In the genomic region with DNA sequence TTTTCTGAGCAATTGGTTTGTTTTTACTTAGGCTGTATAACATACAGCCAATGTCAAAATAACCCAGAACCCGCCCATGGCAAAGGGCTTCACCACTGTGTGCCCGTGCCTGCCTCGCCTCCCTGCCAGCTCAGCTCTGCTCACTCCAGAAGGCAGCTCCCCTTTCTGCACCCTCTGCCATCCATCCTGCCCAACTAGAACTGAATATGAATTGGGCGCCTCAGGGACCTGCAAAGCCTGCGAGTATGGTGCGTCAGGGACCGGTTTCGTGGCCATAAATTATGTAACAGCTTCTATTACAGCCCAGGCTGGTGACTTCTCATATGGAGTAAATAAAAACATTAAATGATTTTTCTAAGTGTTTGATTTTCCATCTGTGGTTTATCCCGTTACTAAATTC, we compare ENCODE assay signal across 23 mouse cellular contexts.
DNase-seq lines count a peak whose midpoint lies in the region; ATAC-seq and TF ChIP-seq lines count a peak whose summit lies in the region.
"Had no signal": no experiment of that assay in that cellular context is flagged by ENCODE, and none has a peak within 500 bp of the region (broad histone marks: within the 10 kb centered on the region; RNA-seq: fewer than 3 reads in every experiment).

No protein-coding gene starts in this region.

- no peak for TF ChIP-seq CTCF in forebrain, postnatal 0 days (IDR thresholded peaks at IDR 0.05; ENCODE audit: low read depth)

- ATAC-seq in forebrain, postnatal 0 days = peak; percentile 42
- no peak for ATAC-seq in forebrain, embryonic 12.5 days (ENCODE audit: low FRiP score)
- ATAC-seq: activated CD4-positive, CD25-positive, alpha-beta regulatory T cell, adult 4 months; forebrain, embryonic 14.5 days; hindbrain, embryonic 16.5 days had no signal

- 68% methylated on average over 9 of the region's 9 CpGs for WGBS in forebrain, postnatal 0 days
- WGBS in forebrain, embryonic 12.5 days = 95% methylated on average over 9 of the region's 9 CpGs

- H3K4me2 ChIP-seq in forebrain, postnatal 0 days (ENCODE audit: low read depth) = no peak overlapping the region
- no peak overlapping the region for H3K4me2 ChIP-seq in forebrain, embryonic 12.5 days
- H3K4me2 ChIP-seq: heart, embryonic 13.5 days; hindbrain, embryonic 12.5 days had no signal

- no peak overlapping the region for H3K9ac ChIP-seq in forebrain, postnatal 0 days
- no peak overlapping the region for H3K9ac ChIP-seq in forebrain, embryonic 12.5 days
- H3K9ac ChIP-seq: heart, embryonic 13.5 days; hindbrain, embryonic 12.5 days had no signal

- DNase-seq in forebrain, postnatal 0 days = no peak
- peak; percentile 22 to 56 for DNase-seq in layer of hippocampus, adult 18-20 months (ENCODE audit: low spot score in 2 of 2)
- no peak for DNase-seq in layer of hippocampus, postnatal 10 days (ENCODE audit: low spot score in 2 of 2)
- peak; percentile 4 to 11 for DNase-seq in right cerebral cortex, adult 2 months (ENCODE audit: low spot score in 2 of 2)
- DNase-seq in right cerebral cortex, postnatal 36 days (ENCODE audit: low spot score in 2 of 2) = no peak
- no peak for DNase-seq in gastrocnemius, adult 8-10 months (ENCODE audit: low spot score in 2 of 2)
- DNase-seq: adrenal gland, adult 8-10 months; adrenal gland, postnatal 25 days; cerebellum, adult 11-12 months; cerebellum, adult 9-10 months; gastrocnemius, postnatal 10 days; gastrocnemius, postnatal 36 days; heart, adult 2 months; heart, postnatal 14 days; heart, postnatal 4 days had no signal

- H3K4me3 ChIP-seq in forebrain, postnatal 0 days (ENCODE audit: low read depth, low read length) = no peak overlapping the region
- no peak overlapping the region for H3K4me3 ChIP-seq in forebrain, embryonic 12.5 days (replicated peaks)
- H3K4me3 ChIP-seq: forebrain, embryonic 10.5 days; heart, adult 2 months; heart, embryonic 10.5 days; heart, embryonic 13.5 days; hindbrain, embryonic 12.5 days had no signal

- peaks cover 4% of the 10 kb centered on the region; the same call in 1 of the 2 replicates for H3K4me1 ChIP-seq in forebrain, postnatal 0 days (ENCODE audit: insufficient read depth)
- H3K4me1 ChIP-seq in forebrain, embryonic 12.5 days = no peaks in the 10 kb centered on the region
- H3K4me1 ChIP-seq: forebrain, embryonic 10.5 days; heart, embryonic 10.5 days; heart, embryonic 13.5 days had no signal

- no peak overlapping the region for H3K27ac ChIP-seq in forebrain, postnatal 0 days (ENCODE audit: low read depth, low read length)
- H3K27ac ChIP-seq in forebrain, embryonic 12.5 days = no peak overlapping the region
- H3K27ac ChIP-seq: forebrain, embryonic 10.5 days; heart, adult 2 months; heart, embryonic 10.5 days; heart, embryonic 13.5 days; hindbrain, embryonic 12.5 days had no signal

- no peaks in the 10 kb centered on the region for H3K27me3 ChIP-seq in forebrain, postnatal 0 days (ENCODE audit: insufficient read depth, low read length)
- no peaks in the 10 kb centered on the region for H3K27me3 ChIP-seq in forebrain, embryonic 12.5 days
- H3K27me3 ChIP-seq: heart, embryonic 13.5 days had no signal

- no peaks in the 10 kb centered on the region for H3K9me3 ChIP-seq in forebrain, postnatal 0 days (ENCODE audit: low read length)
- H3K9me3 ChIP-seq in forebrain, embryonic 12.5 days = no peaks in the 10 kb centered on the region
- H3K9me3 ChIP-seq: forebrain, embryonic 10.5 days; heart, embryonic 10.5 days; hindbrain, embryonic 12.5 days had no signal

- H3K36me3 ChIP-seq in forebrain, postnatal 0 days (ENCODE audit: insufficient read depth) = no peaks in the 10 kb centered on the region
- no peaks in the 10 kb centered on the region for H3K36me3 ChIP-seq in forebrain, embryonic 12.5 days (replicated peaks)
- H3K36me3 ChIP-seq: forebrain, embryonic 10.5 days; heart, embryonic 10.5 days; heart, embryonic 13.5 days; hindbrain, embryonic 12.5 days had no signal

Comparison
In these comparisons a context has a peak if more than half of its experiments do, and no peak if none do; other contexts are left out.
1. DNase-seq: peak in layer of hippocampus, adult 18-20 months (2 of 2) and right cerebral cortex, adult 2 months (2 of 2); none in forebrain, postnatal 0 days (single experiment), layer of hippocampus, postnatal 10 days (0 of 2), right cerebral cortex, postnatal 36 days (0 of 2) and gastrocnemius, adult 8-10 months (0 of 2).